Mouse (Mus musculus): ENCODE measurements around the gene 3425401B19Rik. TPM values are rescaled to one million over a fixed set of nuclear protein-coding genes. Genes with fewer than 3 reads are reported as not detected.

The 3425401B19Rik gene
- total and polyA plus RNA-seq, 3 experiments: 0.04 to 0.67 (median 0.05) TPM

DNA sequence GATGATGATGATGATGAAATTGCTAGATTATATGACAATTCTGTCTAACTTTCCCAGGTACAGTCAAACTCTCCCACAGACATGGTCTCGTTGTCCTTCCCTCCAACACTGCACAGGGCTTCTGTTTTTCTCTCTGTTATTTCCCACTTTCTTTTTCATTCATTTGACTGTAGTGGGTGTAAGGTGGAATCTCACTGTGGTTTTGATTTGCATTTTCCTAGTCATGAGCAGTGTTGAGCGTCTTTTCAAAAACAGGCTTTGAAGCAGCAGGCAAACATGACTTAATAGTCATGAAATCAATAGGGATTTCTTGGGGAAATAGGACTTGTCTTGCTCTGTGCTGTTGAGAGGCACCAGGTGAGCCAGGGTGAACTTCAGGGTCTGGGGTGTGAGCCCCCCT is 11.3 kb upstream of the 3425401B19Rik start:
- Histone ChIP-seq H3K79me2 (replicated peaks; ENCODE audit: control insufficient read depth, extremely low read depth, insufficient read depth, poor library complexity, severe bottlenecking) (no peaks in the 10 kb centered on the region), H3K27ac (ENCODE audit: insufficient read depth, low read depth) (no peak overlapping the region), H3K4me1 (ENCODE audit: control insufficient read depth in 1 of 2, insufficient read depth in 2 of 2) (peaks cover 9 to 46% of the 10 kb centered on the region in 2 experiments), H3K9me3 (replicated peaks; ENCODE audit: low read length) (no peaks in the 10 kb centered on the region), H3K4me2 (ENCODE audit: insufficient read depth, low read depth, poor library complexity, severe bottlenecking) (peak overlapping the region; percentile 42; the same call in 1 of the 2 replicates), H3K9ac (ENCODE audit: insufficient read depth, low read depth) (no peak overlapping the region), H3K36me3 (replicated peaks in 1 of 2; ENCODE audit: control insufficient read depth in 1 of 2, insufficient read depth in 1 of 2, low read length in 1 of 2) (no peaks in the 10 kb centered on the region), H3K4me3 (replicated peaks in 1 of 3; ENCODE audit: low read depth in 2 of 3, low read length in 2 of 3, poor library complexity in 1 of 3) (no peak overlapping the region), H3K27me3 (replicated peaks) (no peaks in the 10 kb centered on the region)
- TF ChIP-seq BHLHE40 (IDR thresholded peaks at IDR 0.05; ENCODE audit: low read depth, low read length) (peak; percentile 66), MAFK (IDR thresholded peaks at IDR 0.05; ENCODE audit: insufficient replicate concordance, low read length) (no peak), HCFC1 (IDR thresholded peaks at IDR 0.05; ENCODE audit: low read depth, low read length) (no peak), ELF1 (IDR thresholded peaks at IDR 0.05; ENCODE audit: low read depth, low read length) (no peak), CTCF (conservative IDR thresholded peaks at IDR 0.05 in 1 of 2, IDR thresholded peaks at IDR 0.05 in 1 of 2; ENCODE audit: low read depth in 2 of 2, low read length in 2 of 2) (no peak), SMC3 (IDR thresholded peaks at IDR 0.05; ENCODE audit: low read depth, low read length) (no peak), EP300 (IDR thresholded peaks at IDR 0.05; ENCODE audit: low read length) (peak; percentile 61), MYC (IDR thresholded peaks at IDR 0.05; ENCODE audit: low read depth, low read length) (no peak), USF2 (conservative IDR thresholded peaks at IDR 0.05; ENCODE audit: low read depth, low read length) (no peak)
- in situ Hi-C loops (cut with MboI; ENCODE audit: low pct_ligation_motif_present, low pct_unique_long_range_greater_than_20kb, low sequenced_read_pairs): no loop called here
- DNase-seq (ENCODE audit: extremely low read depth): peak; percentile 53
- dilution Hi-C loops (cut with MboI; ENCODE audit: extremely low pct_ligation_motif_present, extremely low pct_unique_long_range_greater_than_20kb, low sequenced_read_pairs): no loop called here

DNA sequence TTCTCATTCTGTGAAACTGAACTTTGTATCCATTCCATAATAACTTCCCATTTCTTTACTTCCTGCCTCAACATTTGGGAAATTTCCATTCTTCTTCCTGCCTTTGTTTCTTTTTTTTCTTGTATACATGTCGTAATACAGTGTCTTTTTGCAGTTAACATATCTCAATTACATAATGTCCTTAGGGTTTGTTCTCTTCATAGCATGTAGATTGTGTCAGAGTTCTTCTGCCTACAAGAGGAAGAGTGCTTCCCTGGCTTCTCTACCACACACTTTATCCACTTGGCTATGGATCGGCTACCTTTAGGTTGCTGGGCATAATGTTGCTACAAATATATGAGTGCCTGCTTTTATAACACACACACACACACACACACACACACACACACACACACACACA is 10.8 kb upstream of the 3425401B19Rik start:
- Histone ChIP-seq H3K4me1 (ENCODE audit: control insufficient read depth in 1 of 2, insufficient read depth in 2 of 2) (peaks cover 7 to 42% of the 10 kb centered on the region in 2 experiments), H3K4me3 (replicated peaks in 1 of 3; ENCODE audit: low read depth in 2 of 3, low read length in 2 of 3, poor library complexity in 1 of 3) (no peak overlapping the region), H3K9ac (ENCODE audit: insufficient read depth, low read depth) (no peak overlapping the region), H3K4me2 (ENCODE audit: insufficient read depth, low read depth, poor library complexity, severe bottlenecking) (no peak overlapping the region), H3K27me3 (replicated peaks) (no peaks in the 10 kb centered on the region), H3K36me3 (replicated peaks in 1 of 2; ENCODE audit: control insufficient read depth in 1 of 2, insufficient read depth in 1 of 2, low read length in 1 of 2) (no peaks in the 10 kb centered on the region), H3K27ac (ENCODE audit: insufficient read depth, low read depth) (no peak overlapping the region), H3K9me3 (replicated peaks; ENCODE audit: low read length) (no peaks in the 10 kb centered on the region), H3K79me2 (replicated peaks; ENCODE audit: control insufficient read depth, extremely low read depth, insufficient read depth, poor library complexity, severe bottlenecking) (no peaks in the 10 kb centered on the region)
- dilution Hi-C loops (cut with MboI; ENCODE audit: extremely low pct_ligation_motif_present, extremely low pct_unique_long_range_greater_than_20kb, low sequenced_read_pairs): no loop called here
- TF ChIP-seq GABPA (IDR thresholded peaks at IDR 0.05; ENCODE audit: insufficient replicate concordance, low read depth, low read length) (no peak), ETS1 (conservative IDR thresholded peaks at IDR 0.05; ENCODE audit: low read depth, low read length) (no peak), CHD1 (IDR thresholded peaks at IDR 0.05; ENCODE audit: low read depth, low read length) (no peak), MYC (IDR thresholded peaks at IDR 0.05; ENCODE audit: low read depth, low read length) (no peak), ZC3H11A (IDR thresholded peaks at IDR 0.05; ENCODE audit: low read depth, low read length) (no peak), TBP (conservative IDR thresholded peaks at IDR 0.05; ENCODE audit: low read depth, low read length) (no peak), MAX (IDR thresholded peaks at IDR 0.05; ENCODE audit: low read length) (no peak), RCOR1 (conservative IDR thresholded peaks at IDR 0.05; ENCODE audit: low read depth, low read length) (no peak), SMC3 (IDR thresholded peaks at IDR 0.05; ENCODE audit: low read depth, low read length) (no peak), POLR2AphosphoS2 (IDR thresholded peaks at IDR 0.05; ENCODE audit: low read depth, low read length) (no peak), KAT2A (IDR thresholded peaks at IDR 0.05; ENCODE audit: insufficient replicate concordance, low read length) (no peak), UBTF (IDR thresholded peaks at IDR 0.05; ENCODE audit: low read depth, low read length) (no peak), MAFK (IDR thresholded peaks at IDR 0.05; ENCODE audit: insufficient replicate concordance, low read length) (no peak), USF1 (IDR thresholded peaks at IDR 0.05; ENCODE audit: low read depth, low read length) (no peak), EP300 (IDR thresholded peaks at IDR 0.05; ENCODE audit: low read length) (no peak), USF2 (conservative IDR thresholded peaks at IDR 0.05; ENCODE audit: low read depth, low read length) (no peak), JUN (IDR thresholded peaks at IDR 0.05; ENCODE audit: insufficient read depth, low read depth, low read length) (no peak)
- DNase-seq (ENCODE audit: extremely low read depth): no peak
- in situ Hi-C loops (cut with MboI; ENCODE audit: low pct_ligation_motif_present, low pct_unique_long_range_greater_than_20kb, low sequenced_read_pairs): no loop called here

All from CH12.LX (cell line).